Mouse (Mus musculus) megakaryocyte, embryonic 14.5 days (primary cell): Measurements from ENCODE around the gene Minpp1.

ENCODE experiments used
- FLI1 ChIP-seq: IDR thresholded peaks from 2 replicates; pipeline ENCODE4 v1.6.1; 2012; ENCODE audit warnings: low read length, inconsistent platforms, mixed read lengths
- GATA1 ChIP-seq: IDR thresholded peaks from 3 replicates; pipeline ENCODE4 v1.6.1; 2012; ENCODE audit warnings: mixed read lengths, low read length, inconsistent platforms, borderline replicate concordance

- no peak for TF ChIP-seq GATA1
- no peak for TF ChIP-seq FLI1
These were observed 61.8 kb downstream of the Minpp1 start for GRCm38 (mm10) chr19:32547396-32547795.
